Mouse (Mus musculus) lung, embryonic 16.5 days (tissue): ENCODE measurements at regions not wholly inside any gene's neighbourhood (a gene's known extent, or its start where the extent isn't known, plus 50 kb on each side); places are given as distances from the start of the nearest gene placed in this dataset.

Experiments
- ATAC-seq: fragments of 200-750 bp; cut with Nextera tagmentation; 2 replicates; pipeline ENCODE4 v1.8.0; 2017; ENCODE audit warnings: low read depth, mild to moderate bottlenecking, moderate library complexity
- H3K27ac ChIP-seq: fragments of 300-500 bp; sonication (generic); 2 replicates; pipeline ENCODE4 v1.5.1; 2014; ENCODE audit warnings: mild to moderate bottlenecking, control low read depth, low read length
- H3K27me3 ChIP-seq: fragments of 300-500 bp; sonication (generic); 2 replicates; pipeline ENCODE4 v1.6.1; 2014; ENCODE audit warnings: low read depth, low read length, mixed read lengths; ENCODE audit not compliant: control insufficient read depth, insufficient read depth
- H3K36me3 ChIP-seq: fragments of 300-500 bp; sonication (generic); 2 replicates; pipeline ENCODE4 v1.6.1; 2014; ENCODE audit warnings: low read length; ENCODE audit not compliant: control insufficient read depth, insufficient read depth
- H3K4me1 ChIP-seq: fragments of 300-500 bp; sonication (generic); replicated peaks from 2 replicates; pipeline ENCODE4 v1.6.1; 2014; ENCODE audit warnings: low read length, mixed read lengths; ENCODE audit not compliant: control insufficient read depth, insufficient read depth
- H3K4me2 ChIP-seq: fragments of 300-500 bp; sonication (generic); 2 replicates; pipeline ENCODE4 v1.6.1; 2014; ENCODE audit warnings: low read depth, low read length, control low read depth
- H3K4me3 ChIP-seq: fragments of 300-500 bp; sonication (generic); 2 replicates; pipeline ENCODE4 v1.5.1; 2014; ENCODE audit warnings: mild to moderate bottlenecking, low read length, control low read depth
- H3K9ac ChIP-seq: fragments of 300-500 bp; sonication (generic); 2 replicates; pipeline ENCODE4 v1.6.1; 2014; ENCODE audit warnings: low read length, control low read depth
- H3K9me3 ChIP-seq: fragments of 300-500 bp; sonication (generic); 2 replicates; pipeline ENCODE4 v1.6.1; 2016; ENCODE audit warnings: low read length; ENCODE audit not compliant: control insufficient read depth
- WGBS: fragments of 180-500 bp; shearing (Covaris S2); extraction: QIAGEN DNeasy Blood & Tissue Kit; methylation state at CpG from one replicate; pipeline ENCODE4 v1.1.7; 2014; 5-methylcytosine and 5-hydroxymethylcytosine counted together

- peak overlapping the region; percentile 79 for H3K27ac ChIP-seq
- no peaks in the 10 kb centered on the region for H3K36me3 ChIP-seq
- H3K4me1 ChIP-seq: peaks cover 34% of the 10 kb centered on the region
- H3K4me2 ChIP-seq: peak overlapping the region; percentile 7; the same call in 1 of the 2 replicates
- no peaks in the 10 kb centered on the region for H3K27me3 ChIP-seq
- 54% methylated on average over 15 of the region's 15 CpGs for WGBS
- no peak overlapping the region for H3K4me3 ChIP-seq
- no peaks in the 10 kb centered on the region for H3K9me3 ChIP-seq
- ATAC-seq: peak; percentile 58; the same call in 1 of the 2 replicates
- H3K9ac ChIP-seq: no peak overlapping the region; the same call in 1 of the 2 replicates
Measured at GRCm38 (mm10) chr3:101516781-101517499, 87.5 kb downstream of the Atp1a1 start.

- 90% methylated on average over 7 of the region's 7 CpGs for WGBS
Measured at GRCm38 (mm10) chr3:101515566-101515965, 88.9 kb downstream of the Atp1a1 start.

GRCm38 (mm10) chr3:101513611-101514311 is 90.7 kb downstream of the Atp1a1 start:
- Histone ChIP-seq H3K27ac (no peak overlapping the region), H3K4me2 (no peak overlapping the region), H3K9me3 (no peaks in the 10 kb centered on the region), H3K4me3 (no peak overlapping the region), H3K36me3 (no peaks in the 10 kb centered on the region), H3K27me3 (no peaks in the 10 kb centered on the region), H3K9ac (no peak overlapping the region), H3K4me1 (peaks cover 25% of the 10 kb centered on the region)
- ATAC-seq: no peak
- 28% methylated on average over 13 of the region's 13 CpGs for WGBS

More at GRCm38 (mm10) chr3:101515566-101515965, 88.9 kb downstream of the Atp1a1 start:
- no peak overlapping the region for H3K9ac ChIP-seq
- H3K36me3 ChIP-seq: no peaks in the 10 kb centered on the region
- H3K4me1 ChIP-seq: peaks cover 33% of the 10 kb centered on the region
- no peak overlapping the region for H3K4me3 ChIP-seq
- no peak overlapping the region for H3K4me2 ChIP-seq
- no peak overlapping the region for H3K27ac ChIP-seq
- no peak for ATAC-seq
- no peaks in the 10 kb centered on the region for H3K9me3 ChIP-seq
- H3K27me3 ChIP-seq: no peaks in the 10 kb centered on the region
